Mouse (Mus musculus): ENCODE results near the gene Dnajc2. TPM values are rescaled to one million over a fixed set of nuclear protein-coding genes. Genes with fewer than 3 reads are reported as not detected.
"Not testable (repeated sequence)": the region's sequence is repeated elsewhere in the genome, so short reads cannot be mapped to it uniquely, and the experiment has no call there.

The Dnajc2 gene
- polyA plus RNA-seq, 1 experiment from 2014 or later = 75.4 TPM

DNA sequence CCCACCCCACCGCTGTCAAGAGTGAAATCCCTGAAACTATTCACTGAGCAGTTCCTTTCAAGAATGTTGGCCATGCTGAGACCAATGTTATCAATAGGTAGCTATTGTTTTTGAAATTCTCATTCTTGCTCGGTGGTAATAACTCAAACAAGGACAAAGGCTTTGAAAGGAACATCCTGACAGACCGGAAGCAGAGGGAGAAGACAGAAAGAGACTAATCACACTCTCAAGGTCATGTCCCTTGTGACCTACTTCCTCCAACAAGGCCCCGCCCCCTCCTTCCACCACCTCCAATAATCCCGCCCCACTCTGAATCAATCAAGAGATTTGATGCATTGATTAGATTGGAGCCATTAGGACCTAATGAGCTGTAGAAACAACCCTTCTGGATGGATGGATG lies 66.5 kb downstream of the Dnajc2 start:
- no peaks in the 10 kb centered on the region for H3K27me3 ChIP-seq (ENCODE audit: control insufficient read depth, insufficient read depth, low read length)
- no peak overlapping the region for H3K27ac ChIP-seq (replicated peaks; ENCODE audit: low read depth, low read length)
- H3K9ac ChIP-seq (replicated peaks; ENCODE audit: low read length) = no peak overlapping the region
- ATAC-seq (ENCODE audit: low FRiP score, low TSS enrichment) = no peak
- H3K4me2 ChIP-seq (ENCODE audit: low read length) = no peak overlapping the region
- H3K4me1 ChIP-seq (ENCODE audit: control insufficient read depth, insufficient read depth, low read length) = no peaks in the 10 kb centered on the region
- no peak overlapping the region for H3K4me3 ChIP-seq (replicated peaks; ENCODE audit: low read depth, low read length)
- no peaks in the 10 kb centered on the region for H3K36me3 ChIP-seq (ENCODE audit: control insufficient read depth, insufficient read depth, low read length)
- 90% methylated on average over 5 of the region's 5 CpGs for WGBS
- no peak for DNase-seq
- no peaks in the 10 kb centered on the region for H3K9me3 ChIP-seq (ENCODE audit: control insufficient read depth, low read length)

DNA sequence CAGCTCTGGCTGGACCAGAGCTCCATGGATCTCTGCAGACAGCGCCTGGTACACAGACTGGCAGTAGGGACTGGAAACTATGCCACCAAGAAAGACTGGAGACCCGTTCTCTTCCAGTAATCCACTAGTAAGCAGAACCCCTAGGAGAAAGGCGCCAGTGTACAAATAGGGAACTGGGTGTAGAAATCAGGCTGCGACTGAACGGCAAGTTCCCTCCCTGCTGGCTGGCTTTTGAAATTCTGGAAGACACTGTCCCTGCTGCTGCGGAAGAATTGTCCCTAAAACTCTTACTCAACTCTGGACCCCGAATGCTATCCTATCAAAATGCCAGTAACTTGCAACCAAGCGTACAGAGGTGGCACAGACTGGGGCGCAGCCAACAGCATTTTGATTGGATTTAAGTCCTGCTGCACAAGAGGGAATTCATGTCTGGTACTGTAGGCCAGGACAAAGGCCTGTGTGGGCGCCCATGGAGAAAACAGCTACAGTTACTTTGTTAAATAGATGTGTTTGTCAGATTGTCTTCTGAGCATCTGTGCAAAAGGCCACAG lies 67.8 kb downstream of the Dnajc2 start:
- Histone ChIP-seq H3K4me3 (replicated peaks; ENCODE audit: low read depth, low read length) (no peak overlapping the region), H3K27ac (replicated peaks; ENCODE audit: low read depth, low read length) (no peak overlapping the region), H3K9ac (replicated peaks; ENCODE audit: low read length) (no peak overlapping the region), H3K4me2 (ENCODE audit: low read length) (no peak overlapping the region), H3K9me3 (ENCODE audit: control insufficient read depth, low read length) (no peaks in the 10 kb centered on the region), H3K36me3 (ENCODE audit: control insufficient read depth, insufficient read depth, low read length) (no peaks in the 10 kb centered on the region), H3K27me3 (ENCODE audit: control insufficient read depth, insufficient read depth, low read length) (no peaks in the 10 kb centered on the region), H3K4me1 (ENCODE audit: control insufficient read depth, insufficient read depth, low read length) (no peaks in the 10 kb centered on the region)
- 85% methylated on average over 10 of the region's 10 CpGs for WGBS
- ATAC-seq (ENCODE audit: low FRiP score, low TSS enrichment) (no peak), DNase-seq (no peak)

DNA sequence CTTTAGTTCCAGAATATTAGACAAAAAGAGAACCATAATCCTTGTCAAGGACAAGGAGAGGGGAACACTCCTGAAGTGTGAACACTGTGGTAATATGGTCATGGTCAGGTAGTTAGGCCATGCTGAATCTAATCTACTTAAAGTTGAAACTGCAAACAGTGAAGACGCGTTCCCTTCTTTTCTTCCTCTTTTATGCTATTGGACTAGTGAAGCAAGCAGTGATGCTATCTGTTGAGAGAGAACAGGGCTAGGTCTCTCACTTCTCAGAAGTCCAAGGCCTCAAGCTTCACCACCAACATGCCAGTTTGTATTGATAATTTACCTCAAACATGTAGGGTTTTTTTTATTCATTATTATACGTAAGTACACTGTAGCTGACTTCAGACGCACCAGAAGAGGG lies 70.6 kb downstream of the Dnajc2 start:
- H3K27me3 ChIP-seq (ENCODE audit: control insufficient read depth, insufficient read depth, low read length) = no peaks in the 10 kb centered on the region
- no peak overlapping the region for H3K4me2 ChIP-seq (ENCODE audit: low read length)
- H3K36me3 ChIP-seq (ENCODE audit: control insufficient read depth, insufficient read depth, low read length) = no peaks in the 10 kb centered on the region
- no peaks in the 10 kb centered on the region for H3K4me1 ChIP-seq (ENCODE audit: control insufficient read depth, insufficient read depth, low read length)
- H3K27ac ChIP-seq (replicated peaks; ENCODE audit: low read depth, low read length) = no peak overlapping the region
- H3K9me3 ChIP-seq (ENCODE audit: control insufficient read depth, low read length) = no peaks in the 10 kb centered on the region
- ATAC-seq (ENCODE audit: low FRiP score, low TSS enrichment) (no peak), DNase-seq (no peak)
- no peak overlapping the region for H3K4me3 ChIP-seq (replicated peaks; ENCODE audit: low read depth, low read length)
- H3K9ac ChIP-seq (replicated peaks; ENCODE audit: low read length) = no peak overlapping the region
- 92% methylated on average over 4 of the region's 4 CpGs for WGBS

DNA sequence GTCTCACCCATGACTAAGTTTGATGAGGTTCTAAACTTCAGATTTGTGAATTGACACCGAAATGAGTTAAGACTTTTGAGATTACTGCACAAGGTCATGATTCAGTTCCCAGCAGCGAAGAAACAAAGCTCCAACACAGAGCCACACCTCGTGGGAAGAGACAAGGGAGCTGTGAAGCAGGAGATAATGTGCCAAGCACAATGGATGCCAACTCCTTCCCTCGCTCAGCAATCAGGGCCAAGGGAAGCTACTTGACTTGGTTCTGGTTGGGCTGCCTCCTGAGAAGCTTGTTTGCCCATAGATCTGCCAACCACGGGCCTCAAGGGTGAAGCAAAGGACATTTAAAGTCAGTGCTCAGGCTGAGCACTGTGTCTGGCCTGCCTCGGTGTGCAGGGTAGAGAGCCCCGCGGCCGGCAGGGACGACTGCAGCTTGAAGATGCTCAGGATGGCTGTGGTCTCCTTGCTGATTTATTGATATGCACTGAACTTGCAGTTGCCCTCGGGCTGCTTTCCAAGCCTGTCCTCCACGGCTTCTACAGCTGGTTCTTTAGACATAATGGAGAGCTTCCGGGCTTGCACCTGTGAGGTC lies 72.8 kb downstream of the Dnajc2 start:
- ATAC-seq (ENCODE audit: low FRiP score, low TSS enrichment) (no peak), DNase-seq (no peak)
- WGBS = 72% methylated on average over 13 of the region's 13 CpGs
- no peak overlapping the region for H3K4me2 ChIP-seq (ENCODE audit: low read length)
- no peak overlapping the region for H3K9ac ChIP-seq (replicated peaks; ENCODE audit: low read length)
- no peaks in the 10 kb centered on the region for H3K27me3 ChIP-seq (ENCODE audit: control insufficient read depth, insufficient read depth, low read length)
- H3K9me3 ChIP-seq (ENCODE audit: control insufficient read depth, low read length) = no peaks in the 10 kb centered on the region
- H3K4me1 ChIP-seq (ENCODE audit: control insufficient read depth, insufficient read depth, low read length) = no peaks in the 10 kb centered on the region
- no peaks in the 10 kb centered on the region for H3K36me3 ChIP-seq (ENCODE audit: control insufficient read depth, insufficient read depth, low read length)
- H3K27ac ChIP-seq (replicated peaks; ENCODE audit: low read depth, low read length) = no peak overlapping the region
- no peak overlapping the region for H3K4me3 ChIP-seq (replicated peaks; ENCODE audit: low read depth, low read length)

DNA sequence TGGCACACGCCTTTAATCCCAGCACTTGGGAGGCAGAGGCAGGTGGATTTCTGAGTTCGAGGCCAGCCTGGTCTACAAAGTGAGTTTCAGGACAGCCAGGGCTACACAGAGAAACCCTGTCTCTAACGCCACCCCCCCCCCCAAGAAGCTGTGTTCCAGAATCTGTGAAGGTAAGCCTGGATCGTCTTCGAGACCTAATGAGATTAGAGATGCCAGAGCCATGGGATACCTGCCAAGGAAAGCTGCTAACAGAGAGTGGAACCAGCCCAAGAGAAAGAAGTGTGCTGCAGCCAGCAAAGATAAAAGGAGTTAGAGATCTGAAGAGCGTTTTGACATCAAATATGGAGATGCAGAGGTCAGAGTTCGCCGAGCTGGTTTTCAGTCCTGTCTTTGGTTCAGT lies 77.0 kb downstream of the Dnajc2 start:
- ATAC-seq (ENCODE audit: low FRiP score, low TSS enrichment); H3K36me3 ChIP-seq (ENCODE audit: control insufficient read depth, insufficient read depth, low read length); H3K27me3 ChIP-seq (ENCODE audit: control insufficient read depth, insufficient read depth, low read length); H3K9me3 ChIP-seq (ENCODE audit: control insufficient read depth, low read length); DNase-seq; H3K27ac ChIP-seq (replicated peaks; ENCODE audit: low read depth, low read length); H3K4me2 ChIP-seq (ENCODE audit: low read length); H3K4me3 ChIP-seq (replicated peaks; ENCODE audit: low read depth, low read length); H3K4me1 ChIP-seq (ENCODE audit: control insufficient read depth, insufficient read depth, low read length); H3K9ac ChIP-seq (replicated peaks; ENCODE audit: low read length): not testable (repeated sequence)
- 83% methylated on average over 8 of the region's 8 CpGs for WGBS

Other genes starting within 250 kb of the Dnajc2 start
- 0.59 and 9.9 TPM in 2 replicates for gene Lrrc17, start 241.7 kb downstream of the Dnajc2 start, polyA plus RNA-seq (2014; fragmentation: Nextera tagmentation; extraction: Ambion mirVana)
- gene Fbxl13, start 139.6 kb downstream of the Dnajc2 start, polyA plus RNA-seq (2014; fragmentation: Nextera tagmentation; extraction: Ambion mirVana) = 0.09 and 0.47 TPM in 2 replicates
- 73.7 and 85.6 TPM in 2 replicates for gene Armc10, start 139.4 kb downstream of the Dnajc2 start, polyA plus RNA-seq (2014; fragmentation: Nextera tagmentation; extraction: Ambion mirVana)
- 2.3 and 3.9 TPM in 2 replicates for gene Napepld, start 83.9 kb downstream of the Dnajc2 start, polyA plus RNA-seq (2014; fragmentation: Nextera tagmentation; extraction: Ambion mirVana)
- 72.5 and 88.4 TPM in 2 replicates for gene Pmpcb, start 48.1 kb downstream of the Dnajc2 start, polyA plus RNA-seq (2014; fragmentation: Nextera tagmentation; extraction: Ambion mirVana)
- gene Psmc2, start within 50 bp of the Dnajc2 start, polyA plus RNA-seq (2014; fragmentation: Nextera tagmentation; extraction: Ambion mirVana) = 176 and 187 TPM in 2 replicates
- gene Slc26a5, start 80.4 kb upstream of the Dnajc2 start, polyA plus RNA-seq (2014; fragmentation: Nextera tagmentation; extraction: Ambion mirVana) = 0.23 and 0.34 TPM in 2 replicates